Mouse (Mus musculus) liver, postnatal 0 days (tissue): ENCODE data around the gene Tmem231. TPM values are rescaled to one million over a fixed set of nuclear protein-coding genes. Genes with fewer than 3 reads are reported as not detected.

Experiments used
- ATAC-seq: fragments of 200-750 bp; cut with Nextera tagmentation; 2 replicates; pipeline ENCODE4 v1.8.0; 2017; ENCODE audit warnings: mild to moderate bottlenecking, moderate library complexity
- DNase-seq: peaks from one replicate; pipeline ENCODE4 v3.0.0-alpha.2; 2016
- H3K27ac ChIP-seq: fragments of 300-500 bp; sonication (generic); 2 replicates; pipeline ENCODE4 v1.5.1; 2014; ENCODE audit warnings: antibody characterized with exemption, moderate library complexity, mild to moderate bottlenecking, low read depth
- H3K27me3 ChIP-seq: fragments of 300-500 bp; sonication (generic); 2 replicates; pipeline ENCODE4 v1.6.1; 2014; ENCODE audit warnings: low read length, control low read depth, mixed read lengths; ENCODE audit not compliant: insufficient read depth
- H3K36me3 ChIP-seq: fragments of 300-500 bp; sonication (generic); replicated peaks from 2 replicates; pipeline ENCODE4 v1.6.1; 2014; ENCODE audit warnings: mild to moderate bottlenecking, control low read depth, low read length, moderate library complexity, mixed read lengths; ENCODE audit not compliant: insufficient read depth
- H3K4me1 ChIP-seq: fragments of 300-500 bp; sonication (generic); 2 replicates; pipeline ENCODE4 v1.6.1; 2014; ENCODE audit warnings: antibody characterized with exemption, mild to moderate bottlenecking, control low read depth; ENCODE audit not compliant: insufficient read depth
- H3K4me2 ChIP-seq: fragments of 300-500 bp; sonication (generic); 2 replicates; pipeline ENCODE4 v1.6.1; 2014; ENCODE audit warnings: low read depth, mild to moderate bottlenecking, low read length, moderate library complexity, mixed read lengths
- H3K4me3 ChIP-seq: fragments of 300-500 bp; sonication (generic); 2 replicates; pipeline ENCODE4 v1.5.1; 2014; ENCODE audit warnings: low read depth, low read length
- H3K9ac ChIP-seq: fragments of 300-500 bp; sonication (generic); replicated peaks from 2 replicates; pipeline ENCODE4 v1.6.1; 2014; ENCODE audit warnings: mild to moderate bottlenecking, moderate library complexity
- H3K9me3 ChIP-seq: fragments of 300-500 bp; sonication (generic); 2 replicates; pipeline ENCODE4 v1.6.1; 2016; ENCODE audit warnings: mild to moderate bottlenecking, control low read depth, low read length, mixed read lengths
- CTCF ChIP-seq: sonication (generic); IDR thresholded peaks from 2 replicates; pipeline ENCODE4 v1.5.1; 2016; ENCODE audit warnings: antibody characterized with exemption, low read depth
- EP300 ChIP-seq: IDR thresholded peaks from 2 replicates; pipeline ENCODE4 v1.6.1; 2016; ENCODE audit warnings: antibody characterized with exemption, low read depth, mild to moderate bottlenecking
- WGBS: fragments of 180-500 bp; shearing (Covaris S2); extraction: QIAGEN DNeasy Blood & Tissue Kit; methylation state at CpG from one replicate; pipeline ENCODE4 v1.1.7; 2014; ENCODE audit not compliant: insufficient replicate concordance; 5-methylcytosine and 5-hydroxymethylcytosine counted together
- polyA plus RNA-seq: library from polyadenylated mRNA; unstranded; fragments of >200 nt; fragmentation: Nextera tagmentation; extraction: Ambion mirVana; gene quantifications from 2 replicates; pipeline ENCODE4 v1.2.1, GENCODE M21; 2015

Tmem231 gene
- polyA plus RNA-seq, 1 experiment from 2014 or later, result 1.0 TPM

DNA sequence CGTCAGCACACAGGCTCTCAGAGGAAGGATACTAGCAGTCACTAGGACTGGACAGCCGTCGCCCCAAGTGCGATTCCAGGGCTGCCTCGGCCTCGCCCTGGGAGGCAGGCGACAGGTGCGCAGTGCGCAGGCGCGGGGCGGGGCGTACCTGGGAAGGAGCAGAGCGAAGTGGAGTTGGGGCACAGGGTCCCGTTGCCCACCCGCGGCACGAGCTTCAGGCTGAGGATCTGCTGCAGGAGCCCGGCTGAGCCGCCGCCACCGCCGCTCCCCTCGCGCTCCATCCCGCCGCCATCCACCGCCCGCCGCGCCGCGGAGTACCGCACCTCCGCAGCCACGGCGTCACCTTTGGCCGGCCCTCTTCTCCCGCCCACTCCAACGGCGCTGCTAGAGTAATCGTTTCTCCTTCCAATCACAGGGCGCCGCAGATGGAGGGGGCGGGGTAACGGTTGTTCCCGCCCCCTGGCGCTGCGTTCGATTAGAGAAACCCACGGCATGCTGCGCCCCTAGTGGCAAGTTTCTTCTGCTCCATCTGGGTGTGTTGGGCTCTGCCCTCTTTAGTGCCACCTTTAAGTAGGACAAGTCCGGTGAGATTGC, 57.2 kb downstream of the Tmem231 start, which contains the start of gene Tmem170:
Tmem170 (minus strand) TSS at position 396 of the 594 bp plus-strand sequence.
- peaks cover 9% of the 10 kb centered on the region; the same call in 1 of the 2 replicates for H3K4me1 ChIP-seq
- DNase-seq (peak; percentile 98), ATAC-seq (peak; percentile 99)
- peak within 1 kb of the TSS; percentile 86 for H3K9ac ChIP-seq
- peak within 1 kb of the TSS; percentile 94 for H3K4me3 ChIP-seq
- peak within 1 kb of the TSS; percentile 97 for H3K4me2 ChIP-seq
- H3K27ac ChIP-seq, result peak within 1 kb of the TSS; percentile 93
- H3K27me3 ChIP-seq, result no peaks in the 10 kb centered on the region
- no peaks in the 10 kb centered on the region for H3K36me3 ChIP-seq
- TF ChIP-seq EP300 (no peak), CTCF (peak; percentile 99)
- no peaks in the 10 kb centered on the region for H3K9me3 ChIP-seq
- WGBS, result 2% methylated on average over 40 of the region's 53 CpGs

DNA sequence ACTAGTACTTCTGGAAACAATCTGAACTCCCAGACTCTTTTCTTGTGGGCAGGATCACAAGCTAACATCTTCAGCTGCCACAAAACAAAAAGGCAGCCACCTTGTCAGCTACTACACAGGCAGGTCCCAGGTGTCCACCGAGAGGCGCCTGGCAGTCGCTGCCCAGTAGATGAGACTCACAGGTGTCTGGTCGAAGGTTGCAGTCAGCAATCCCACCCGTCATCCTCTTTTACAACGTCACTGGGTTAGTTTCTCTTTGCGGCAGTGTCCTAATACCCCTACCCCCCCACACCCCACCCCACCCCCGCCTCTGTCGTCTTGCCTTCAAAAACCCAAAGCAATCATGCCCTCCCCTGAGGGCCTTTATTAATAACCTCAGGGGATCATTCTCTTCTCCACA, 57.9 kb downstream of the Tmem231 start:
- Histone ChIP-seq H3K4me2 (peak overlapping the region; percentile 97), H3K4me1 (peaks cover 9% of the 10 kb centered on the region; the same call in 1 of the 2 replicates), H3K9me3 (no peaks in the 10 kb centered on the region), H3K27ac (peak overlapping the region; percentile 93), H3K4me3 (peak overlapping the region; percentile 94), H3K36me3 (no peaks in the 10 kb centered on the region), H3K9ac (peak overlapping the region; percentile 86), H3K27me3 (no peaks in the 10 kb centered on the region)
- TF ChIP-seq EP300 (no peak), CTCF (no peak)
- DNase-seq, result peak; percentile 49
- peak; percentile 33 for ATAC-seq
- 19% methylated on average over 9 of the region's 9 CpGs for WGBS

DNA sequence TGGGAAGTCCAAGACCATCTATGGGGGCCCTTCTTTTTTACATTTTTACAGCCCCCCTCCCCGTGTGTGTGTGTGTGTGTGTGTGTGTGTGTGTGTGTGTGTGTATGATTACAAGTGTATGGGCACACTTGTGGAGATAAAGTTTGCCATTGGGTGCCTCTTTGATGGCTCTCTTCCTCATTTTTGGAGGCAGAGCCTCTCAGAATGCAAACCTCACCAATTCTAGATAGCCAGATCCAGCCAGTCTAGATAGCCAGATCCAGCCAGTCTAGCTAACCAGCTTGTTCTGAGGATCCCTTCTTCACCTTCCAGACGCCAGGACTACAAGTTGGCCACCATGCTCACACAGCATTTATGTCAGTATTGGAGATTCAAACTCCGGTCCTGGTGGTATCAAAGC, 62.4 kb downstream of the Tmem231 start:
- no peak overlapping the region for H3K27ac ChIP-seq
- TF ChIP-seq CTCF, result no peak
- TF ChIP-seq EP300, result no peak
- ATAC-seq, result no peak
- H3K4me3 ChIP-seq, result no peak overlapping the region
- H3K9me3 ChIP-seq, result no peaks in the 10 kb centered on the region
- H3K36me3 ChIP-seq, result no peaks in the 10 kb centered on the region; the same call in 1 of the 2 replicates
- 72% methylated on average over 3 of the region's 3 CpGs for WGBS
- H3K9ac ChIP-seq, result no peak overlapping the region
- no peak overlapping the region for H3K4me2 ChIP-seq
- H3K4me1 ChIP-seq, result peaks cover 9% of the 10 kb centered on the region; the same call in 1 of the 2 replicates
- DNase-seq, result no peak
- H3K27me3 ChIP-seq, result no peaks in the 10 kb centered on the region

DNA sequence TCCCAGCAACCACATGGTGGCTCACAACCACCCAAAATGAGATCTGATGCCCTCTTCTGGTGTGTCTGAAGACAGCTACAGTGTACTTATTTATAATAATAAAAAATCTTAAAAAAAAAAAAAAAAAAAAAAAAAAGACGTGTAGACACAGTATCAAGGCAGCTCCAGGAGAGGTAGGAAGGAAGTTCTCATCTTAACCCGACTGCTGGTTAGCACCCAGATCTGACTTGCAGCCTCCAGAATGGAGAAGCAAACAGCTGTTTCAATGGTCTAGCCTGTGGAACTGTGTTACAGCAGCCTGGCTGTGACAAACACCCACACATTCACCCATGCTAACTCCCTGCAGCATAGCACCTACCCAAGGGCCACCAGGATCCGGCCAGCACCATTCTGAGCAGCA, 63.3 kb downstream of the Tmem231 start:
- H3K9ac ChIP-seq, result no peak overlapping the region
- ATAC-seq (no peak), DNase-seq (no peak)
- H3K27ac ChIP-seq, result no peak overlapping the region
- no peak for TF ChIP-seq EP300
- TF ChIP-seq CTCF, result no peak
- WGBS, result 69% methylated on average over 3 of the region's 3 CpGs
- no peak overlapping the region for H3K4me2 ChIP-seq
- peaks cover 4% of the 10 kb centered on the region for H3K36me3 ChIP-seq
- H3K4me3 ChIP-seq, result no peak overlapping the region
- H3K9me3 ChIP-seq, result no peaks in the 10 kb centered on the region
- no peaks in the 10 kb centered on the region for H3K27me3 ChIP-seq
- H3K4me1 ChIP-seq, result peaks cover 6% of the 10 kb centered on the region; the same call in 1 of the 2 replicates

DNA sequence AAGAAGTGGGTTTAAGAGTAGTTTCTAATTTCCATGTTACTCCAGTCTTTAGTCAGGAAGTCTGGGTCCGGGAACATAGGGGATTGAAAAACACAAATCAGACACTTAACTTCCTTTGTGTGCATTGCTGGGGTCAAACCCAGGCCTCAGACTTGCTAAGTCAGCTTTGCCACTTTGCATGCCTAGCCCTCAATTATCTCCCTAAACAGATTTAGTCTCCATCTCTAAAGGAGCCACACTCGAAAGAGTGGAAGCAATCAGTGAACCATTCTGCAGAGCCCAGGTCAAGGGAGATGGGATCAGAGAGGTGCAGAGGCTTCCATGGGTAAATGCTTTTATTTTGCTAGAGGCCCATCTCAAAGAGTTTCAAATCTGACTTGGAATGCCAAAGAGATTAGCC, 65.0 kb downstream of the Tmem231 start:
- H3K9me3 ChIP-seq, result no peaks in the 10 kb centered on the region
- H3K9ac ChIP-seq, result no peak overlapping the region
- H3K27ac ChIP-seq, result no peak overlapping the region
- DNase-seq, result no peak
- no peaks in the 10 kb centered on the region for H3K27me3 ChIP-seq
- WGBS, result 52% methylated on average over 2 of the region's 2 CpGs
- no peak overlapping the region for H3K4me2 ChIP-seq
- H3K4me1 ChIP-seq, result peaks cover 3% of the 10 kb centered on the region; the same call in 1 of the 2 replicates
- ATAC-seq, result no peak
- TF ChIP-seq EP300 (no peak), CTCF (no peak)
- no peak overlapping the region for H3K4me3 ChIP-seq
- H3K36me3 ChIP-seq, result peaks cover 6% of the 10 kb centered on the region

DNA sequence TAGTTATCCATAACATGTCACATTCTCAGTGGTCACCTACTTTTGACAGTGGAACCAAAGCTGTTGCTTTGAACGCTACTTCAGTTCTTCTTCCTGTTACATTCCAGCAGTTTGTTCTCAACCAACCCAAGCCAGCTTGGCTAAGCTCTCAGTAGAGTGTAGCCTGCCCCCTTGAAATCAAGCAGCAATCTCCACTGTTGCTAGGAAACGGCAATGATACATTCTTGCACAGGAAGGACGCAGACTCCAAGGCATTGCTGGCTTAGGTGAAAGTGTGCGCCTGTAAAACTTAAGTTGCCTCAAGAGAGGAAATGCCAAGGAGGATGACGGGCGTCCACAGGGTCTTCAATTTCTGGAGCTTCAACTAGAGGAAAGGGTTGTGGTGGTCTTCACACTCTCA, 67.8 kb downstream of the Tmem231 start:
- H3K9me3 ChIP-seq, result no peaks in the 10 kb centered on the region
- WGBS, result 75% methylated on average over 6 of the region's 6 CpGs
- H3K4me1 ChIP-seq, result no peaks in the 10 kb centered on the region
- no peak for DNase-seq
- no peak overlapping the region for H3K9ac ChIP-seq
- H3K4me3 ChIP-seq, result no peak overlapping the region
- ATAC-seq, result no peak
- peaks cover 6% of the 10 kb centered on the region for H3K36me3 ChIP-seq
- no peak overlapping the region for H3K27ac ChIP-seq
- H3K27me3 ChIP-seq, result no peaks in the 10 kb centered on the region
- TF ChIP-seq EP300 (no peak), CTCF (no peak)
- H3K4me2 ChIP-seq, result no peak overlapping the region
